Mouse (Mus musculus): ENCODE measurements around the gene Lcn12.

- TF ChIP-seq CTCF (IDR thresholded peaks at IDR 0.05; ENCODE audit: low read depth, low read length) (no peak), GATA1 (IDR thresholded peaks at IDR 0.05; ENCODE audit: borderline replicate concordance, low read length) (no peak), TAL1 (conservative IDR thresholded peaks at IDR 0.05; ENCODE audit: low read depth, low read length) (no peak)
Observed at GRCm38 (mm10) chr2:25484901-25485647, 8.6 kb downstream of the Lcn12 start.

Measured in G1E (cell line).